Mouse (Mus musculus) hindbrain, embryonic 16.5 days (tissue): ENCODE measurements at regions not wholly inside any gene's neighbourhood (a gene's known extent, or its start where the extent isn't known, plus 50 kb on each side); places are given as distances from the start of the nearest gene placed in this dataset.
A peak's percentile ranks its signal among the peaks of the same experiment; 100 is the strongest.

ENCODE experiments used
- ATAC-seq: fragments of 200-750 bp; cut with Nextera tagmentation; 2 replicates; pipeline ENCODE4 v1.8.0; 2017; ENCODE audit warnings: moderate TSS enrichment, moderate library complexity
- H3K27ac ChIP-seq: fragments of 300-500 bp; sonication (generic); 2 replicates; pipeline ENCODE4 v1.5.1; 2014; ENCODE audit warnings: low read depth, mild to moderate bottlenecking, control low read depth, low read length, moderate library complexity
- H3K27me3 ChIP-seq: fragments of 300-500 bp; sonication (generic); replicated peaks from 2 replicates; pipeline ENCODE4 v1.6.1; 2014; ENCODE audit warnings: low read length; ENCODE audit not compliant: control insufficient read depth, insufficient read depth
- H3K36me3 ChIP-seq: fragments of 300-500 bp; sonication (generic); 2 replicates; pipeline ENCODE4 v1.6.1; 2014; ENCODE audit warnings: mild to moderate bottlenecking, low read length, moderate library complexity, mixed read lengths; ENCODE audit not compliant: control insufficient read depth, insufficient read depth
- H3K4me1 ChIP-seq: fragments of 300-500 bp; sonication (generic); 2 replicates; pipeline ENCODE4 v1.6.1; 2014; ENCODE audit warnings: low read depth, low read length; ENCODE audit not compliant: control insufficient read depth, insufficient read depth
- H3K4me2 ChIP-seq: fragments of 300-500 bp; sonication (generic); 2 replicates; pipeline ENCODE4 v1.6.1; 2014; ENCODE audit warnings: mild to moderate bottlenecking, low read length, control low read depth, moderate library complexity
- H3K4me3 ChIP-seq: fragments of 300-500 bp; sonication (generic); 2 replicates; pipeline ENCODE4 v1.5.1; 2014; ENCODE audit warnings: mild to moderate bottlenecking, low read length, control low read depth, moderate library complexity
- H3K9ac ChIP-seq: fragments of 300-500 bp; sonication (generic); 2 replicates; pipeline ENCODE4 v1.6.1; 2014; ENCODE audit warnings: low read depth, mild to moderate bottlenecking, control low read depth, low read length, moderate library complexity
- H3K9me3 ChIP-seq: fragments of 300-500 bp; sonication (generic); 2 replicates; pipeline ENCODE4 v1.6.1; 2014; ENCODE audit warnings: mild to moderate bottlenecking, low read length, moderate library complexity; ENCODE audit not compliant: control insufficient read depth
- WGBS: fragments of 180-500 bp; shearing (Covaris S2); extraction: QIAGEN DNeasy Blood & Tissue Kit; methylation state at CpG from one replicate; pipeline ENCODE4 v1.1.7; 2014; 5-methylcytosine and 5-hydroxymethylcytosine counted together

DNA sequence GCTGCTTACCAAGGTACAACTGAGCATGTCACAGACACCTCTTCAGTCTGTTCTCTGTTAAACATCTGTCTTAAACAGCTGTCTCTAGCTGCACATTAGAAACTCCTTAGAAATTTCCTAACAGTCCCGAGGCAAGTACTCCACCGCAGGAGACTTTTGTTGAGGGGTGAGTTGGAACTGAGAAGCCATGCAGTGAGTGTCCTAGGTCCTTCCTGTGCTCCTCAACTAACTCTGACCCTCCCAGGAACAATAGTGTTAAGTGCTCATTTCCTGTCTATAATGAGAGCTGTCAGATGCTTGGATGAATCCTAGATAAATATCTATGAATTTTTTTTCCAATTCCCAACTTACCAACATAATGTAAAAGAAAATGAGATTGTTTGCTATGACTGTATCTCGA, 141.1 kb downstream of the Slc35b3 start:
- no peak overlapping the region for H3K27ac ChIP-seq
- no peaks in the 10 kb centered on the region for H3K36me3 ChIP-seq
- H3K4me2 ChIP-seq: no peak overlapping the region
- H3K4me1 ChIP-seq: no peaks in the 10 kb centered on the region
- no peaks in the 10 kb centered on the region for H3K27me3 ChIP-seq
- H3K9ac ChIP-seq: no peak overlapping the region
- no peaks in the 10 kb centered on the region for H3K9me3 ChIP-seq
- H3K4me3 ChIP-seq: no peak overlapping the region
- ATAC-seq: no peak
- WGBS: 86% methylated on average over 3 of the region's 3 CpGs

- no peak for ATAC-seq
- Histone ChIP-seq H3K9me3 (no peaks in the 10 kb centered on the region), H3K27ac (no peak overlapping the region), H3K4me3 (no peak overlapping the region), H3K4me1 (no peaks in the 10 kb centered on the region), H3K4me2 (no peak overlapping the region), H3K36me3 (no peaks in the 10 kb centered on the region), H3K27me3 (no peaks in the 10 kb centered on the region), H3K9ac (no peak overlapping the region)
- 85% methylated on average over 1 of the region's 1 CpGs for WGBS
These were observed 141.9 kb downstream of the Slc35b3 start for GRCm38 (mm10) chr13:38818781-38819180.

DNA sequence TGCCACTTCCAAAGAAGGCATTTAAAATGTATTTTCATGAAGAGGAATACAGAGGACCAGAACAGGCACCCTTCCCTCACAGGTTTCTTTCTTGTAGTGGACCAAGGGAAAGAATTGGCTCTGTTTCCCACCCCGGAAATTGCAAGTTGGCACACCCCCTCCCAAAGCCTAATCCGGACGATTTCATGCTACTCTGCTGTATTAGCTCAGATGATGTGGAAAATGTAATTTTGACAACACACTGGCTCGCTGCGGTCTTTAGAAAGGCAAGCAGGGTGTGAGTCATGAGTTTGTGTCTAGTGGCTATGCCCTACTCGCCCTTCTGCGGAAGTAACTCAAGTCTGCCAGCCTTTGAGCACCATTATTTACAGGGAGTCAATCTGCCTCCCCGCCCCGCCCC, 144.4 kb downstream of the Slc35b3 start:
- Histone ChIP-seq H3K27me3 (no peaks in the 10 kb centered on the region), H3K4me1 (no peaks in the 10 kb centered on the region), H3K9me3 (no peaks in the 10 kb centered on the region), H3K4me3 (no peak overlapping the region), H3K9ac (no peak overlapping the region), H3K36me3 (no peaks in the 10 kb centered on the region), H3K27ac (no peak overlapping the region), H3K4me2 (no peak overlapping the region)
- 65% methylated on average over 7 of the region's 9 CpGs for WGBS
- ATAC-seq: no peak

- Histone ChIP-seq H3K4me2 (no peak overlapping the region), H3K4me3 (no peak overlapping the region), H3K9ac (no peak overlapping the region), H3K36me3 (no peaks in the 10 kb centered on the region), H3K27ac (no peak overlapping the region), H3K4me1 (no peaks in the 10 kb centered on the region), H3K27me3 (no peaks in the 10 kb centered on the region), H3K9me3 (no peaks in the 10 kb centered on the region)
- peak; percentile 54 for ATAC-seq
- 58% methylated on average over 19 of the region's 19 CpGs for WGBS
These were observed 145.5 kb downstream of the Slc35b3 start for GRCm38 (mm10) chr13:38815002-38815707.

- Histone ChIP-seq H3K4me1 (no peaks in the 10 kb centered on the region), H3K9me3 (no peaks in the 10 kb centered on the region), H3K4me3 (no peak overlapping the region), H3K36me3 (no peaks in the 10 kb centered on the region), H3K27ac (no peak overlapping the region), H3K27me3 (no peaks in the 10 kb centered on the region), H3K4me2 (peak overlapping the region; percentile 31), H3K9ac (no peak overlapping the region)
- WGBS: 61% methylated on average over 11 of the region's 11 CpGs
- peak; percentile 67; the same call in 1 of the 2 replicates for ATAC-seq
These were observed 139.7 kb upstream of the Eef1e1 start for GRCm38 (mm10) chr13:38798514-38798913.

DNA sequence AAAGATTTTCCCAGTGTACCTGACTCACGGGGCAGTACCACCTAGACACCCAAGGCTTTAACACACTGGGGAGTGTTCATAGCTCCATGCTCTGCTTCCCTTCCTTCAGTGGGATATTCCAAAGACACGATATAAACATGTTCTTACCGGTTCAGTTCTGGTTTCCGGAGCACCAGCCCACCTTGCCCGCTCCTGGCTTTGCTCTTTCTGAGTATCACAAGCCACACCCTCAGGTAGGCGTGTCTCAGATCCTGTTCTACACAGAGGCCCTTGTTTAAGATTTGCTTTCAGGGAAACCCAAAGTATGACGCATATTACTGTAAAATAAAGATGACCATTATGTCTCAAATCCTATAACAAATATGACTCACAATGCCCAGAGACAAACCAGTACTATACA, 134.6 kb upstream of the Eef1e1 start:
- Histone ChIP-seq H3K9ac (no peak overlapping the region), H3K4me1 (no peaks in the 10 kb centered on the region), H3K4me2 (no peak overlapping the region), H3K27me3 (no peaks in the 10 kb centered on the region), H3K9me3 (no peaks in the 10 kb centered on the region), H3K27ac (no peak overlapping the region), H3K36me3 (no peaks in the 10 kb centered on the region), H3K4me3 (no peak overlapping the region)
- ATAC-seq: no peak
- WGBS: 46% methylated on average over 7 of the region's 7 CpGs

GRCm38 (mm10) chr13:38780630-38781010, 121.8 kb upstream of the Eef1e1 start:
- H3K4me3 ChIP-seq: no peak overlapping the region
- no peak overlapping the region for H3K9ac ChIP-seq
- 40% methylated on average over 6 of the region's 6 CpGs for WGBS
- 0 out of 2 replicates have a peak, but pooled peaks have one; percentile 50 for ATAC-seq
- no peaks in the 10 kb centered on the region for H3K27me3 ChIP-seq
- no peak overlapping the region for H3K27ac ChIP-seq
- no peaks in the 10 kb centered on the region; the same call in 1 of the 2 replicates for H3K4me1 ChIP-seq
- no peaks in the 10 kb centered on the region for H3K9me3 ChIP-seq
- H3K36me3 ChIP-seq: no peaks in the 10 kb centered on the region
- no peak overlapping the region for H3K4me2 ChIP-seq

- peak; percentile 42; the same call in 1 of the 2 replicates for ATAC-seq
- Histone ChIP-seq H3K9ac (no peak overlapping the region), H3K4me1 (no peaks in the 10 kb centered on the region; the same call in 1 of the 2 replicates), H3K36me3 (no peaks in the 10 kb centered on the region), H3K4me2 (no peak overlapping the region), H3K9me3 (no peaks in the 10 kb centered on the region), H3K27ac (no peak overlapping the region), H3K4me3 (no peak overlapping the region), H3K27me3 (no peaks in the 10 kb centered on the region)
- 25% methylated on average over 14 of the region's 14 CpGs for whole genome bisulfite sequencing
These were observed 121.2 kb upstream of the Eef1e1 start for GRCm38 (mm10) chr13:38779984-38780629.

DNA sequence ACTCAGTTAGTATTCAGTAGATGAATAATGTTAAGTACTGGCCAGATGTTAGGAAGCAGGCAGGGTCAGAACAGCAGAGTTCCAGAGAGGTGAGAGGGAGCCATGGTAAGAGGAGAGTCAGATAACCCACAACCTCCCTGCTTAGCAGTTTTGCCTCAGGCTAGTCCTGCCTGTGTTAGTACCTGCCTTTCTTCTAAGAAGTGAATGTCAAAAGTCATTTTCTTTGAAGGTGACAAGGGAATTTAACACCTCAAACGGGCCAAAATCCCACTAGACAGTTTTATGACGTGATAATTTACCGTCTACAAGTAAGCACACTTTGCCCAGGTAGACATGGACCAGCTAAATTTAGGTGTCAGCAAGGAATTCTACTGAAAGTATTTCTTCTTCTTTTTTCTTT, 117.7 kb upstream of the Eef1e1 start:
- Histone ChIP-seq H3K36me3 (no peaks in the 10 kb centered on the region), H3K27me3 (no peaks in the 10 kb centered on the region), H3K4me3 (no peak overlapping the region), H3K27ac (no peak overlapping the region), H3K4me2 (no peak overlapping the region), H3K4me1 (no peaks in the 10 kb centered on the region; the same call in 1 of the 2 replicates), H3K9me3 (no peaks in the 10 kb centered on the region), H3K9ac (no peak overlapping the region)
- WGBS: 84% methylated on average over 3 of the region's 3 CpGs
- ATAC-seq: no peak
